Mouse (Mus musculus): ENCODE data around the gene Mdm2. TPM values are rescaled to one million over a fixed set of nuclear protein-coding genes. Genes with fewer than 3 reads are reported as not detected.

The Mdm2 gene
- polyA plus RNA-seq, 2 experiments from 2014 or later = 47.3 to 54.7 TPM

DNA sequence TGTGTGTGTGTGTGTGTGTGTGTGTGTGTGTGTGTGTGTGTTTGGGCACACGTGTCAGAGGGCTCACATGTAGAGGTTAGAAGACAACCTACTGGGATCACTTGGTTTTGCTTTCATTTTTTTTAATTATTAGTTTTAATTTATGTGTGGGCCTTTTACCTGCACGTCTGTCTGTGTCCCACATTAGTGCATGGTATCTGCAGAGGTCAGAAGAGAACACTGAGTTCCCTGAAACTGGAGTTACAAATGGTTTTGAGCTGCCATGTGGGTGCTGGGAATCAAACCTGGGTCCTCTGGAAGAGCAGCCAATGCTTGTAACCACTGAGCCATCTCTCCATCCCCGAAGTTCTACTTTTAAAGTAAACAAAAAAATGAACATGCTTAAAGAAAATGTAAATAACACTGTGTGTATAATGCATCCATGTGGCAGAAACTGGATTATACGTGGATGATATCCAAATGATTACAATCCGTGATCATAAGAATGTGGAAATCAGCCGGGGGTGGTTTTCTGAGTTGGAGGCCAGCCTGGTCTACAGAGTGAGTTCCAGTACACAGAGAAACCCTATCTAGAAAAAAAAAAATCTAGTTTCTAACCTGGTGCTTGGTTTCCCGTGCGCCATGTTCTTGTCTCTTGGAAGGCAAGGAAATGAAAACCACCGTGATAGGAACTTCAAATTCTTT, 43.5 kb downstream of the Mdm2 start:
- no peak for ATAC-seq

GRCm38 (mm10) chr10:117666361-117666760, 44.2 kb downstream of the Mdm2 start:
- ATAC-seq = no peak

DNA sequence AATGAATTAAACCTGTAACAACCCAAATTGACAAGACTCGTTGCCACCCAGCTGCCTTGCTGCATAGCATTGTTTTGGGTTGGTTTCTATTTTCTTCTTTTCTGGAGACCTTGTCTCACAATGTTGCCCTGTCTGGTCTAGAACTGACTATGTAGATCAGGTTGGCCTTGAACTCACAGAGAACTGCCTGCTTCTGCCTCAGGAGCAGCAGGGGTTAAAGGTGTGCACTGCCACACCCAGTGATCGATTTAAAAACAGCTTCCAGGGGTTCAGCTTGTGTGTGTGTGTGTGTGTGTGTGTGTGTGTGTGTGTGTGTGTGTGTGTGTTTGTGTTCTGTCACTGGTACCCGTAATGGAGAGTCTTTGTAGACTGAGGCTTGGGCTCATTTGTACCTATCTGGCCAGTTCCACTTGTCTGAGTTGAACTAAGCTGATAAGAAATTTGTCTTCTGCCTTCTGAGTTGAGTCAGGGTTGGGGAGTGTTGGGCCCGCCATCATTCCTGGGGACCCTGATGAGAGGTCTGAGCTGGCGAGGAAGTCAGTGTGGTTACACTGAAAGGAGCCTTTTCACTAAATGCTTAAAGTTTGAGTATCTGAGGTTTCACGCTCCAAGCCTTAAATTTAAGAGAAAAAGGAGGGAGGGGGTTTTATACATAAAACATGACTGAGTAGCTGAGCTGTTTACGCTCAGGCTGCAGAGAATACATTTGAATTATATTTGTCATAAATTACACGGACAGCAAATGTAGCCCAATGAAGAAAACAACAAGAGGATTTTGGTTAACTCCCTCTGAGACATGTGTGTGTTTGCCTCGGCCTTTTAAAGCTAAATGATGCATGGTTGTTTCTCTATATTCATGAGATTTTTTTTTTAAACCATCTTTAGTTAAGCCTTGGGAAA, 44.9 kb downstream of the Mdm2 start:
- no peak for ATAC-seq

DNA sequence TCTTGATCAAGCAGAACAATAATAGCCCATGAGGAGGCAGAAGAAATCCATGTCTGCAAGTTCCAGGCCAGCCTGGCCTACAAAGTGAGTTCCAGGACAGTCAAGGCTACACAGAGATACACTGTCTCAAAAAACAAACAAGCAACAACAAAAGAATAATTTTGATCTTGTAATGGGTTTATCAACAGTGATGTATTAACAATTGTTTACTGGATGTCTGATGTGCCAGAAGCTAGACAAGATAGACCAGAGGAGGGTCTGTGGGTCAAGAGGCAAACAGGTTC, 45.7 kb downstream of the Mdm2 start:
- ATAC-seq = no peak

- no peak for ATAC-seq
Observed at GRCm38 (mm10) chr10:117664208-117664925, 46.2 kb downstream of the Mdm2 start.

DNA sequence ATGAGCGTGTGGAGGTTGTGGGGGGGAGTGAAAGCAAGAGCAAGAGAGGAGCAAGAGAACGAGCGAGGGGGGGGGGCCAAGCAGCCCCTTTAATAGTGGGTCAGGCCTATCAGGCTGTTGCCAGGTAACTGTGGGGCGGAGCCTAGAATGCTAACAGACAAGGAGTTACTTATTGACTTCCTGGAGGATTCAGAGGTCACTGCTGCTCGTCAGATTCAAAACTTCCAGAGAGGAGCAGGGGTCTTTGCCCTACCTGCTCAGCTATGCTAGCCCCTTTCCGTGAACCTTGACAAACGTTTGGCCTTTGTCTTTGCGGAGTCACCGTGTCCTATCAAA, 46.7 kb downstream of the Mdm2 start:
- ATAC-seq = no peak

DNA sequence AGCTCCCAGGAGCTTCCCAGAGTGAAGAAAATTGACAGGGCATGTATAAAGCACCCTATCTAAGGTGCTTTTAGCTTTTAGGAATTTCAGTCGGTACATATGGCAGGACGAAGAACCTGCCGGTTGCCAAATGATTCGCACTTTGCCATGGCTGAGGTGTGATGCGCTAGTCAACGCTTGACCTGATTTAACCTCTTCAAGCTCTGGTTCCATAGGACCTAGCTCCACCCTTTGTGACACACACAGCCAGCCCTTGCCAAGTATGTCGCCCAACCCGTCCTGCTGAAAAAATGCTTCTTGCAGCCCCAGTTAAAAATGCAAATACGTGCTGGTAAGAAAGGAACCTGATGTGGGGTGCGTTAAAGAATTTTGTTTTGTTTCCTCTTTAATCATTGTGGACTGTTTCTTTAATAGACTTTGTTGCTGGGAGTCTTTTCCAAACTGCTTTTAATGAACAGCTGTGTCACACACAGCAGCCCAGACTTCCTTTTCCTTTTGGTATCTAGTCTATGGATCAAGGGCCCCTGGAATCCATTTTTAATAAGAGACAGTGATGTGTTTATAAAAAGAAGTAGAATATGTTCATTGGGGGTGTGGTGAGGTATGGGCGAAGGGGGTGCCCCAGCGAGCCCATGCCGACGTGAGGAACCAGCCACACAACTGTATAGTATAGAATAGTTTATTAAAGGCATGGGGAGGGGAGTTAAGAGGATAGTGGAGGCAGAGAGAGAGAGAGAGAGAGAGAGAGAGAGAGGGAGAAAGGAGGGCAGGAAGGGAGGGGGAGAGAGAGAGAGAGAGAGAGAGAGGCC, 47.3 kb downstream of the Mdm2 start:
- no peak for ATAC-seq

DNA sequence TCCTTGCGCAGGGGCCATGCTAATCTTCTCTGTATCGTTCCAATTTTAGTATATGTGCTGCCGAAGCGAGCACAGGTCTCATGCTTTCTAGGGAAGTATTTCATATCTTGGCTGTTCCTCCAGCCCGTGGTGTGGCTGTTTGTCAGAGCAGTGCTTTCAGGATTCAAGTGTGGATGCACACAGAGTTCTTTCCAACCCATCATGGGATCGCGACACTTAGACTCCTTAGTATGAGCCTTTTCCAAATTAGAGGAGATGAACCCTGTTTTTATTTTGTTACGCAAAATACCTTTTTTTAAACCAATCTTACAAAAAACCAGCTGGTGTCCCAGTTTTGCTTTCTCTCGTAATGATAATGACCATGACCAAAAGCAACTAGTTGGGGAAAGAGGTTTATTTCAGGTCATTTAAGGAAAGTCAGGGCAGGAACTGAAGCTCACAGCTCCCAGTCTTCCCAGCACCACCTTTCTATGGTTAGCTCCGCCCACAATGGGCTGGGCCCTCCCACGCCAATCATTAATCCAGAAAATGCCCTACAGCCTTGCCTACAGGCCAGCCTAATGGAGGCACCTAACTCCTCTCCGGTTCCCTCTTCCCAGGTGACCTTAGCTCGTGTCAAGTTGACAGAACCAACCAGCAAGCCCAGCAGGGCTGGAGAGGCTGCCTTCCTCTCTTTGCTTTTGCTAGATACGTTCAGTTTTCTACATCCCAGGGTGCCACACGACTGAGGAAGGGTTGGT, 48.1 kb downstream of the Mdm2 start:
- ATAC-seq = no peak

DNA sequence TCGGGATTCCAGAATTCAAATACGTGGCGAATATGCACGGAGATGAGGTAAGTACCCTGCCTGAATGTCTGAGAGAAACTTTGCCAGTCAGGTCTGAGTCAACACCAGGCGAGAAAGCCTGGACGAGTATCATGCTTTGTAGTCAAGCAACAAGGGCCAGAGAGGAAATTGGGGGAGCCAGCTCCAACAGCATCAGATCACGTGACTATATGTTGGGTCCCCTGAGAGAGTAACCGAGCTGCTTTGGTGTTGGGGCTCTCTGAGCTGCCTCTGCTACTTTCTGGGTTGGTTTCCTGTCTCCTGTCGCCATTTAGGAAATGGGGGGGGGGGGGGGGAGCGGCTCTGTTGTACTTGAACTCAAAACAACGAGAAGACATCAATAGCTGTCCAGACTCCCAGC, 50.7 kb downstream of the Mdm2 start:
- ATAC-seq = peak; percentile 96

DNA sequence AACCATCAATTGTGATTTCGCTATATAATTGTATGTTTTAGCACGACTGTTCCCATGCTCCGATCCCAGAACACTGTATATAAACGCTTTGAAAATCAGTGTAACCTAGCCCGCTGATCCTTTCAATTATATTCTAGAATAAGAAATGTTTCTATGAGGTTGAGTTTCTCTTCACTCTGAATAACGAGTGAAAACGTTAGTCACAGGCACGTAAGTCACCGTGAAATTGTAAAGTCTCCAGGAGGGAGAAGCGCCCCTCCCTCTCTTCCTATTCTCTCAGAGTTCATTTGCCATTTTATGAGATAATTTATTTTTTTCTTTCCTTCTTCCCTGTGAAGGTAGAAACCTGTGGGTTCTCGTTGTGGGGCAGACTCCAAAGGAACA, 51.1 kb downstream of the Mdm2 start:
- ATAC-seq = peak; percentile 42

DNA sequence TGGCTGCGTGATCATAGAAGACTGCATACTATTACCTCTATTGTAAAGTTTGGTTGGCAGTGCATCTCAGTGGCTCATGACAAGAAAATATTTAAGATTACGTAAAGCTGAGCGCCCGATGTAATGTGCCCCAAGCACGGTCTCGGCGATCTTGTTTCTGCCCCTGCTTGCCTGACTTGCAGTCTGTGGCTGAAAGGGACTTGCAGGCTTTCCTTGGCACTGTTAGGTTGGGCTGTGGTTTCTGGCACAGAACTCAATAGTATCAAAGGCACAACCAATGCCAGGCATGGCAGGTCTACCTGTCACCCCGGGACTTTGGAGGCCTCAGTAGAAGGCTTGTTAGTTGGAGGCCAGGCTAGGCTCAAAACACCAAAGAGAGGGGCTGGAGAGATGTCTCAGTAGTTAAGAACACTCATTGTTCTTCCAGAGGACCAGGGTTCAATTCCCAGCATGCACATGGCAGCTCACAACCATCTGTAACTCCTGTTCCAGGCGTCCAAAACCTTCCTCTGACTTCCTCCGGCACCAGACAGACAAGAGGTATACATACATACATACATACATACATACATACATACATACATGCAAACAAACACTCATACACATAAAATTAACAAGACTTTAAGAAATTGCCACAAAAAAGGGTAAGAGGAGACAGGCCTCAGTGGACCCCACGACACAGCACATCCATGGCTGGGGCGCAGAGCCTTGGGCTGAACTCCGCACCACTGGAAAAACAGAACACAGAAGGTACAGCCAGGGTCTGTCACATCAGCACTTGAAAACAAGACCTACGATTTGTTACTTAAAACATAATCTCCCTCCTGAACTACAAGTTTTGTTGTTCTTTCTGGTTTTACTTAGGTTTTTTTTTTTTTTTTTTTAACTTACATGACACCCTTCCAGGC, 51.8 kb downstream of the Mdm2 start:
- ATAC-seq = no peak

DNA sequence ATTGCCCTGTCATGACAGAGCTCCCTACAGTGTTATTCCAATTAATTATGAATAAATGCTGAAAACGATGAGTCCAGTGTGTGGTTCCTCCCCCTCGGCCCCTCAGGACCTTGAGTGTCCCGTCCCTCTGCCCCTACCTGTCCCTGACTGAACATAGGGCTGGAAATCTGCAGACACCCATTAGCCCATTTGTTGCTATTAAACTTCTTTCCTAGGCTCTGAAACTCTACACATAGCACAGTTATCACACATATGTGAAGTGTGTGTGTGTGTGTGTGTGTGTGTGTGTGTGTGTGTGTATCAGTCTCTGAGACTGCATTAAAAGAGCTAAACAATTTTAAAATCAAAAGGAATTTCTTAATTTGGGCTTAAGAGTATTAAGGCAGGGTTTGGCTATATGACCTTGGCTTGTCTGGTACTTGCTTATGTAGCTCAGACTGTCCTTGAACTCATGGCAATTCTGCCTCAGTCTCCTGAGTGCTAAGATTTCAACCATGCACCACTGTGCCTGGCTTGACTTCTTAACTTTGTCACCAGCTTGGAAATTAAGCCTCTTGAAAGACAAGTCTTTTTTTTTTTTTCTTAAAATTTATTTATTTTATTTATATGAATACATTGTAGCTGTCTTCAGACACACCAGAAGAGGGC, 52.8 kb downstream of the Mdm2 start:
- ATAC-seq = no peak

DNA sequence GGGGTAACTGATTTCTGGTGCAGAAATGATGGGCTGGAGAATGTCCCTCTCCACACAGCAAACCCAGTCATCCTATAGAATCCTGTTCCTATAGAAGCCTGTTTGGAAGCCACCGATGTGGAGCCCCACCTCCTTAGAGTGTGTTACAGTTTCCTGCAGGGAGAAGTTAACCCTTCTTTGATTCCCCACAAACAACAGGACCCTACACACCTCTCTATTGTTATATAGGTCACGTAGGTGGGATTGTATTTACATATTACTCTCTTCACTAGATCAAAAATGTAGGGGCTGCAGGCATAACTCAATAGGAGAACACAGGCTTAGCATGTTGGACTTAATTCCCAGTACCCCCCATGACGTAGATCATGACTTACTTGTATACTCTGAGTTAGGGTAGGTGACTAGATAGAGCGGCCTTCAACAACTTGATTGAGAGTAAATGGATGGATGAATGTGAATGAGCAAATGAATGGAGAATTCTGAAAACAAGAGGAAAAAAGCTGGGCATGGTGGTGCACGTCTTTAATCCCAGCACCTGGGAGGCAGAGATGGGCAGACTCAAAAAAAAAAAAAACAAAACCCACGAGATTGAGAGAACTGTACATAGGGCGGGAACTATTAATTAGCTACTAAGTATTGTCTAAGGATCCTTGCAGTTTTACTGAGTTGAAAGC, 53.4 kb downstream of the Mdm2 start:
- no peak for ATAC-seq

- ATAC-seq = no peak
Observed at GRCm38 (mm10) chr10:117656662-117656962, 53.9 kb downstream of the Mdm2 start.

DNA sequence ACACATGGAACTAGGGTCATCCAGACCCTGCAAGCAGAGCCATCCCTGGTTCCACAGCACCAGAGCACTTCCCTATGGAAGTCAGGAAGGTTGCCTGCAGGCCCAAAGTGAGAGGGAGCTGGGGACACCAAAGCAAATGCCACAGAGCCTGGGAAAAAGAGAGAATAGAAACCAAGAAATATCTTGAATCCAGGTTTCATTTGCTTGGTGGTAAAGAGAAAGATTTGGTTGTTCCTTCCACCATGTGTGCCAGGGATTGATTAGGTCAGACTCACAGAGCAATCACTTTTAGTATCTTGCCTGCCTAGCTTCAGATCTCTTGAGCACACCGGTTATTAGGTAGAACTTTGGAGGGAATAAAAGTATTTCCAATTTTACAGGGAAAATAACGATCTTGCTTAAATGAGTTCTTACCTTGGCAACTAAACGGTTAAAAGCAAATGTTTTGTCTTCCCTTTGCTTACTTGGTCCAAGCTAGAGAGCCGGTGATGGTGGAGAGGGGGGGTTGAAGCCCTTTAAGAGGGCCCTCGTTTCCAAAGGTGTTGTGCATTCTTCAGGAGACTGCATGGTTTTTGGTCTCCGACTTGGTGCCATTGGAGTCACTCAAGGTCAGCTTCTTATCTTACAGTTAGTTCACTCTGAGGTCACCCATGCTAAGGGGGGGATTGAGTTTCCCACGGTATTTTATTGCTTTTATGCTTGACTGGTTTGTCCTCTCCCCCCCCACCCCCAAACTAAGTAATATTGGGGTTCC, 54.5 kb downstream of the Mdm2 start:
- ATAC-seq = no peak

- no peak for ATAC-seq
Observed at GRCm38 (mm10) chr10:117655460-117655859, 55.1 kb downstream of the Mdm2 start.

GRCm38 (mm10) chr10:117654576-117655123, 55.9 kb downstream of the Mdm2 start:
- ATAC-seq = no peak

DNA sequence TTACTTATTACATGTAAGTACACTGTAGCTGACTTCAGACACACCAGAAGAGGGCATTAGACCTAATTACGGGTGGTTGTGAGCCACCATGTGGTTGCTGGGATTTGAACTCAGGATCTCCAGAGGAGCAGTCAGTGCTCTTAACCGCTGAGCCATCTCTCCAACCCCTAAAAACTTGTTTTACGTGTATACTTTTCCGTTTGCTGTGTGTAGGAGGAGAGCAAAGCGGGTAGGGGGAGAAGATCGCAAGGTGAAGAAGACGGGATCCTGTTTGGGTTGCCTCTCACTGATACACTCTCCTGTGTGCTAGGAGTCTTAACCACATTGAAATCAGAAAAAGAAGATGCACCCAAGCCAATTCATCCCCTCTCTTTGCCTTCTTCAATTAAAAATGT, 56.8 kb downstream of the Mdm2 start:
- no peak for ATAC-seq

All from CD4-positive, CD25-positive, alpha-beta regulatory T cell, adult 4 months (primary cell).